Mouse (Mus musculus) kidney, embryonic 16.5 days (tissue): ENCODE measurements around the gene Cttnbp2nl. TPM values are rescaled to one million over a fixed set of nuclear protein-coding genes. Genes with fewer than 3 reads are reported as not detected.
A peak's percentile ranks its signal among the peaks of the same experiment; 100 is the strongest.

ENCODE experiments used
- ATAC-seq: fragments of 200-750 bp; cut with Nextera tagmentation; 2 replicates; pipeline ENCODE4 v1.8.0; 2017; ENCODE audit warnings: moderate TSS enrichment; ENCODE audit not compliant: low FRiP score, low TSS enrichment
- H3K27ac ChIP-seq: fragments of 300-500 bp; sonication (generic); 2 replicates; pipeline ENCODE4 v1.5.1; 2014; ENCODE audit warnings: low read length
- H3K27me3 ChIP-seq: fragments of 300-500 bp; sonication (generic); 2 replicates; pipeline ENCODE4 v1.6.1; 2014; ENCODE audit warnings: low read length, control low read depth, mixed read lengths; ENCODE audit not compliant: insufficient read depth
- H3K36me3 ChIP-seq: fragments of 300-500 bp; sonication (generic); 2 replicates; pipeline ENCODE4 v1.6.1; 2014; ENCODE audit warnings: low read length, control low read depth, mixed read lengths; ENCODE audit not compliant: insufficient read depth
- H3K4me1 ChIP-seq: fragments of 300-500 bp; sonication (generic); 2 replicates; pipeline ENCODE4 v1.6.1; 2014; ENCODE audit warnings: low read length, control low read depth, mixed read lengths; ENCODE audit not compliant: insufficient read depth
- H3K4me2 ChIP-seq: fragments of 300-500 bp; sonication (generic); replicated peaks from 2 replicates; pipeline ENCODE4 v1.6.1; 2014; ENCODE audit warnings: low read depth, low read length
- H3K4me3 ChIP-seq: fragments of 300-500 bp; sonication (generic); 2 replicates; pipeline ENCODE4 v1.5.1; 2014; ENCODE audit warnings: mild to moderate bottlenecking, low read length
- H3K9ac ChIP-seq: fragments of 300-500 bp; sonication (generic); replicated peaks from 2 replicates; pipeline ENCODE4 v1.6.1; 2014; ENCODE audit warnings: low read length
- H3K9me3 ChIP-seq: fragments of 300-500 bp; sonication (generic); 2 replicates; pipeline ENCODE4 v1.6.1; 2016; ENCODE audit warnings: low read length, control low read depth
- WGBS: fragments of 180-500 bp; shearing (Covaris S2); extraction: QIAGEN DNeasy Blood & Tissue Kit; methylation state at CpG from one replicate; pipeline ENCODE4 v1.1.7; 2014; 5-methylcytosine and 5-hydroxymethylcytosine counted together
- polyA plus RNA-seq: library from polyadenylated mRNA; unstranded; fragments of >200 nt; fragmentation: Nextera tagmentation; extraction: Ambion mirVana; gene quantifications from 2 replicates; pipeline ENCODE4 v1.2.1, GENCODE M21; 2015

Gene Cttnbp2nl
- polyA plus RNA-seq, 1 experiment from 2014 or later, result 28.6 TPM

DNA sequence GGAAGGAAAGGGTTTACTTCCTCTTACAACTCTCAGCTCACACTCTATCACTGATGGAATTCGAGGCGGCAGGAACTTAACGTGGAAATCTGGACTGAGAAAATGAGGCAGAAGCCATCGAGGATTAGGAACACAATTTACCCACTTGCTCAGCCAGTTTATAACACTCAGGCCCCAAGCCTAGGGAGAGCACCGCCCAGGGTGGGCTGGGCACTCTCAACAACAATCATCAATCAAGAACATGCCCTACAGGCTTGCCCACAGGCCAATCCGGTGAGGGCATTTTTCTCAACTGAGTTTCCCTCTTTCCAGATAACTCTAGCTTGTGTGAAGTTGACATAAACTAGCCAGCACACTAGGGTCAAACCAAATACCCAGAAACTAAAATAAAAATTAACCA is 3.1 kb downstream of the Cttnbp2nl start:
- Histone ChIP-seq H3K9ac (no peak overlapping the region), H3K4me3 (no peak overlapping the region), H3K4me1 (peaks cover 44% of the 10 kb centered on the region), H3K36me3 (no peaks in the 10 kb centered on the region), H3K4me2 (no peak overlapping the region), H3K27ac (no peak overlapping the region), H3K27me3 (no peaks in the 10 kb centered on the region), H3K9me3 (no peaks in the 10 kb centered on the region)
- ATAC-seq, result no peak
- 62% methylated on average over 6 of the region's 6 CpGs for WGBS

DNA sequence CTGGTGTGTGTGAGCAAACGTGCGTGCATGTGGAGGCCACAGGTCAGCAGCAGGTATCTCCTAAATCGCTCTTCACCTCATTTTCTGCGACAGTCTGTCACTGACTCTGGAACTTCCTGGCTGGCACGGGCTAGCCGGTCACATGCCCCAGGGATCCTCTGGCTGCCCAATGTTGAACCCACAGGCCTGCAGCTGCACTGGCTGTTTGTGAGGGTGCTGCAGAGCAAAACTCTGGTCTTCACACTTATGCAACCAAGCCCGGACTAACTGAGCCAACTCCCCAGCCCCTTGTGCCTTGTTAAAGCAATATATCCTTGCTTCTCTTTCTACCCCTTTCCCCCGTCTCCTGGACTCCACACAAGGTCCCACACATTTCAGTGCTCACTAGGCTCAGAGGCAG is 5.3 kb downstream of the Cttnbp2nl start:
- Histone ChIP-seq H3K9ac (no peak overlapping the region), H3K27ac (no peak overlapping the region), H3K36me3 (no peaks in the 10 kb centered on the region), H3K27me3 (no peaks in the 10 kb centered on the region), H3K4me1 (peaks cover 39% of the 10 kb centered on the region), H3K9me3 (no peaks in the 10 kb centered on the region), H3K4me3 (no peak overlapping the region), H3K4me2 (no peak overlapping the region)
- 51% methylated on average over 8 of the region's 8 CpGs for WGBS
- no peak for ATAC-seq

DNA sequence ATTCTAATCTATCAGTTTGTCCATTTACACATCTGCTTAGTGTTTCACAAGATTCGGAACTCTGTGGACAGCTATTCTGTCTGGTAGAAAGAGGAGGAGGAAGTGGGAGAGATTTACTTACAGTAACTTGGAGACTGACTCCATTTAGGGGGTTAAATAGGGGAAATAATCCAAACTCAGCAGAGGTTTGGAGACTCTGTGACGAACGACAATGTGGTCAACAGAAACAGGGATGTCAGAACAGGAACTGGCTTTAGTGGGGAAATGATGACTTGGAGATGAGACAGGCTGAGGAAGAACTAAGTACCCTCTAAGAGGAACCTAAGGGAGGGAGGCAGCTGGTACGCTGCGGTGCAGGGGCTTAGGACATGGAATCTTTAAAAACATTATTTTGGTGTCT is 6.1 kb downstream of the Cttnbp2nl start:
- 70% methylated on average over 5 of the region's 5 CpGs for WGBS

DNA sequence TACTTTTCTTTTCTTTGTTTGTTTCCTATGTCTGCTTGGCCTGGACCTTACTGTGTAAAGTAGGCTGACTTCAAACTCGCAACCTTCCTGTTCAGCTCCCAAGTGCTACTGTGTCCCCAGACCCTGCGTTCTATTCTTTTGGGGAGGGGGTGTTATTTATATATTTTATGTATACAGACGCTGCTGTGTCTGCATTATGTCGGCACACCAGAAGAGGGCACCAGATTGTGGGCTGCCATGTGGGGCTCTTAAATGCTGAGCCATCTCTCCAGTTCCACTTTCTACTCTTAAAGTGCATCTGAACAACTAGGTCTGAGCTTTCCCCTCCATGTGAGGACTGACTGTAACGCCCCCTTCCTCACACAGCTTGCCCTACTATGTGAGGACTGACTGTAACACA is 9.2 kb downstream of the Cttnbp2nl start:
- Histone ChIP-seq H3K4me1 (peaks cover 27% of the 10 kb centered on the region), H3K9me3 (no peaks in the 10 kb centered on the region), H3K27me3 (no peaks in the 10 kb centered on the region), H3K9ac (no peak overlapping the region), H3K27ac (no peak overlapping the region), H3K4me3 (no peak overlapping the region), H3K36me3 (no peaks in the 10 kb centered on the region), H3K4me2 (no peak overlapping the region)
- WGBS, result 89% methylated on average over 5 of the region's 5 CpGs
- no peak for ATAC-seq

More for the DNA sequence above, 6.1 kb downstream of the Cttnbp2nl start:
- Histone ChIP-seq H3K4me1 (peaks cover 37% of the 10 kb centered on the region), H3K4me3 (no peak overlapping the region), H3K9me3 (no peaks in the 10 kb centered on the region), H3K4me2 (no peak overlapping the region), H3K27me3 (no peaks in the 10 kb centered on the region), H3K36me3 (no peaks in the 10 kb centered on the region), H3K9ac (no peak overlapping the region), H3K27ac (no peak overlapping the region)
- no peak for ATAC-seq

DNA sequence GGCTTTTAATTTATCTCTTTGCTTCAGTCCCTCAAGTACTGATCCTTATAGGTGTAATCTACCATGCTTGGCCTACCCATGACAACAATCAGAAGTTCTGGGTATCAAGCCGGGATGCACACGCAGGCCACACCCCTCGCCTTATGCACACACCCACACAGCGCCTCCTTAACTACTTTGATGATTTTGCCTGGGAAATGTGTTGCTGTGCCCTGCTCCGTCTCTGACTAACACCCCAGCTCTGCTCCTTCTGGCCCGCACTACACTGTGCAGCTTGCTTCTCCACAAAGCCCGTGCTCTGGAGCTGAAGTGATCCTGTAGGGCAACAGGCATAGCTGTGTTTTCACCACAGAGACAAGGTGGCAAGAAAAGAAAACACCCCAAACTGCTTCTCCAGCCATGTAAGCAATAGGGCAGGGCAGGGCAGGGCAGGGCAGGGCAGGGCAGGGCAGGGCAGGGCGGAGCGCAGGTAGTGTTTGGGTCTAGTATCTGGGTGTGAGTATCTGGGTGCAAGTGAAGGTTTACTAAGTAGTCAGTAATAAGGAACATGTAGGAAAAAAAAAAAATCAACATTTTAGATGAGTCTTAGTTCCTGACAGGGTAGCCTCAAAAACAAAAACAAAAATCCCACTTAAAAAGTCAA is 11.8 kb downstream of the Cttnbp2nl start:
- no peak overlapping the region for H3K4me2 ChIP-seq
- peaks cover 13% of the 10 kb centered on the region for H3K36me3 ChIP-seq
- H3K4me3 ChIP-seq, result no peak overlapping the region
- H3K4me1 ChIP-seq, result peaks cover 17% of the 10 kb centered on the region
- no peak overlapping the region for H3K9ac ChIP-seq
- ATAC-seq, result no peak
- WGBS, result 84% methylated on average over 9 of the region's 9 CpGs
- no peaks in the 10 kb centered on the region for H3K9me3 ChIP-seq
- no peaks in the 10 kb centered on the region for H3K27me3 ChIP-seq
- H3K27ac ChIP-seq, result no peak overlapping the region

DNA sequence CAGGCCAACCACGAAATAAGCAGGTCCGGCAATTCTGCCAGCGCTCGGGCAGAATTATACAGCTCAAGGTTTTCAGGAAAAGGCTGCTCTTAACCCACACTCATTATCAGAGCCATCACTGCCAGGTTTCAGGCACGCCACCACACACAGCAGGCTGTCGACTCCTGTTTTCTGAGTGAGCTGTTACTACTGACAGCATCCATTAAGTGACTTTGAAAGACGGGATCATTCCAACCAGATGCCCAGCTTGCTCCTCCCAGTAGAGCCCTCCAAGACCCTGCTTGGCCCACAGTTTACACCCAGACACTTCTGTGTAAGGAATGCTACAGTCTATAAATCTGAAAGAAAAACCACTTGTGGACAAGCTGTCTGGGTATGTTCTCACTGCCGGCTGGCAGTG is 12.9 kb downstream of the Cttnbp2nl start:
- Histone ChIP-seq H3K36me3 (peaks cover 23% of the 10 kb centered on the region), H3K27me3 (no peaks in the 10 kb centered on the region), H3K4me2 (no peak overlapping the region), H3K4me3 (no peak overlapping the region), H3K9me3 (no peaks in the 10 kb centered on the region), H3K4me1 (peaks cover 17% of the 10 kb centered on the region), H3K9ac (no peak overlapping the region), H3K27ac (no peak overlapping the region)
- 33% methylated on average over 8 of the region's 8 CpGs for WGBS
- ATAC-seq, result no peak

DNA sequence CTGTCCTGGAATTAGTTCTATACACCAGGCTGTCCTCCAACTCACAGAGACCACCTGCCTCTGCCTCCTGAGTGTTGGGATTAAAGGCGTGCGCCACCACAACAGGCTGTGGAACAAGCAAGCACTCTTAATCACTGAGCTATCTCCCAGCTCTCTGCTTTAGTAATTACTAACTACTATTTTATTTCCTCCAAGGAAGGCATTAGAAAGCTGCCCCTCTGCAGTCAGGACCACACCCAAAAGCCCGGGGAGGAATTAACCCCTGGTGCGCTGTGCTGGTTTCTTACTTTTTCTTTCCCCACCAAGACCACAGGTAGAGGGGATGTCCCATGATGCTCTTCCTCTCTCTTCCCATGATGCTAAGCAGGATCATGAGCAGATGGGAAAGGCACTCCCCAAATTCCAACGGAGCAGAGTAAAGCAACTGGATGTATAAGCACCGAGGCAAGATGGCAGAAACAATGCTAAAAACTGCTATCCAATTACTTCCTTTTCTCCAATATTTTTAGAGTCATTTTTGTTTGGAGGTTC is 15.6 kb downstream of the Cttnbp2nl start:
- H3K4me1 ChIP-seq, result peaks cover 8% of the 10 kb centered on the region; the same call in 1 of the 2 replicates
- WGBS, result 88% methylated on average over 6 of the region's 6 CpGs
- H3K27ac ChIP-seq, result no peak overlapping the region
- H3K36me3 ChIP-seq, result peaks cover 38% of the 10 kb centered on the region
- no peaks in the 10 kb centered on the region for H3K9me3 ChIP-seq
- H3K27me3 ChIP-seq, result no peaks in the 10 kb centered on the region
- H3K4me2 ChIP-seq, result no peak overlapping the region
- no peak overlapping the region for H3K9ac ChIP-seq
- no peak for ATAC-seq
- no peak overlapping the region for H3K4me3 ChIP-seq

DNA sequence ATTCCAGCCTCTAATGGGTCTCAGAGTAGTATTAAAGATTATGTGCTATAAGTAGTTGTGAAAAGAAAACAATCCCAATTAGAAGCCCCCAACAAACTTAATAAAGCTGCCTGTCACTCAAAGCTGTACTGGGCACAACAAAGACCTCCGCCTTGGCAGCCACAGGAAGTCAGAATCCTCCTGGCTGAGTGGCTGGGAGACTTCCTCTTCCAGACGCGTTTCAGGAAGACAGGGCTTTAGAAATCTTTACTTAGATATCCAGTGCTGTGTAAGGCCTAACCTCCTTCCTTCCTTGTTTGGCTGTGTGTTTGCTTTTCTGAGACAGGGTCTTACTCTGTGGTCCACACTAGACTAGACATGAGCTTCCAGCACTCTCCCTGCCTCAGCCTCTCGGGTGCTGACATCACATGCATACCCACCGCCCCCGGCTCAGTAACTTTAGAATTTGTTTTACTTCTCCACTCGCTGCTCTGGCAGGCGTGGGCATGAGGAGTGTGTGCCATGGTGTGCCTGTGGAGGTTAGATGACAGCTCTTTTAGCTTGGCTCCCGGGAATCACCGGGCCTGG is 16.6 kb downstream of the Cttnbp2nl start:
- Histone ChIP-seq H3K4me2 (no peak overlapping the region), H3K27ac (peak overlapping the region; percentile 34), H3K4me1 (peaks cover 8% of the 10 kb centered on the region; the same call in 1 of the 2 replicates), H3K27me3 (no peaks in the 10 kb centered on the region), H3K4me3 (no peak overlapping the region), H3K9ac (no peak overlapping the region), H3K36me3 (peaks cover 47% of the 10 kb centered on the region), H3K9me3 (no peaks in the 10 kb centered on the region)
- WGBS, result 68% methylated on average over 10 of the region's 10 CpGs
- peak; percentile 59; the same call in 1 of the 2 replicates for ATAC-seq

DNA sequence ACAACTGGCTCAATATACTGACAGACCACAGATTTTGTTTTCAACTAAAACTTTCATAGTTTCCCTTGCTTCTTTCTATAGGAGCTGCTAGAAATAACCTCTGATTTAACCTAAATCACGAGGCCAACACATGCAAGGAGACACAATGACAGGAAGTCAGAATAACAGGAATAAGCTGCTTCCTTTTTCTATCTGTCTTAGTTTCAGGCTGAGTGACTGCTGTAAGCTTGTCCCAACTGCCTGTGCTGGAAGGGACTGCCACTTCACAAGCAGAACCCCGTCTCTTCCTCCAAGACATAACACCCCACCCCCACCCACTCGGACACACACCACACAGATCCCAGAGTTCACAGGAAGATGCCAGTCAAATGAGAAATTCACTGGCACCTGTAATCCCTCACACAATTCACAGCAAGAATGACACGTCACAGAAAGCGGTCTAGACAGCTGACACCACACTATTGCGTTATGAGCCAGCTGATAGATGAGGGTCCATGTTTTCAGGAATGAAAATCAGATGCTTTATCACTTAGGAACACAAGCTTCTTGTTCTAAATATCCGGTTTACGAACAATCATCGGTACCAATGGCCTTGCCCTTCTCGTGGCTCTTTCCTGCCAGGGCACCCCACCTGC is 29.5 kb downstream of the Cttnbp2nl start:
- H3K4me1 ChIP-seq, result peaks cover 6% of the 10 kb centered on the region; the same call in 1 of the 2 replicates
- WGBS, result 76% methylated on average over 10 of the region's 10 CpGs

More for the DNA sequence above, 29.5 kb downstream of the Cttnbp2nl start:
- no peak overlapping the region for H3K4me2 ChIP-seq
- H3K9me3 ChIP-seq, result no peaks in the 10 kb centered on the region
- ATAC-seq, result peak; percentile 64; the same call in 1 of the 2 replicates
- peaks cover 11% of the 10 kb centered on the region for H3K36me3 ChIP-seq
- H3K27ac ChIP-seq, result peak overlapping the region; percentile 74
- H3K9ac ChIP-seq, result no peak overlapping the region
- no peak overlapping the region for H3K4me3 ChIP-seq
- H3K27me3 ChIP-seq, result no peaks in the 10 kb centered on the region
